ENCODE assay signal across 20 mouse cellular contexts in genomic region chr10:108202126-108202525, GRCm38 (mm10). TPM values are rescaled to one million over a fixed set of nuclear protein-coding genes. Genes with fewer than 3 reads are reported as not detected.
DNase-seq lines count a peak whose midpoint lies in the region; ATAC-seq and TF ChIP-seq lines count a peak whose summit lies in the region.
"Had no signal": no experiment of that assay in that cellular context is flagged by ENCODE, and none has a peak within 500 bp of the region (broad histone marks: within the 10 kb centered on the region; RNA-seq: fewer than 3 reads in every experiment).

No protein-coding gene starts in this region.

- peak; percentile 9 for DNase-seq in forebrain, embryonic 14.5 days (ENCODE audit: low spot score)
- DNase-seq in forebrain, embryonic 10.5 days (ENCODE audit: extremely low spot score, low spot score), result no peak
- DNase-seq in hindbrain, postnatal 0 days (ENCODE audit: low spot score), result no peak
- DNase-seq in midbrain, embryonic 14.5 days, result no peak
- DNase-seq: adrenal gland, postnatal 25 days; cerebellum, adult 18-20 months; cerebellum, adult 9-11 months; cerebellum, postnatal 36 days; gastrocnemius, adult 2 months; gastrocnemius, postnatal 25 days; heart, postnatal 36 days; kidney, adult 11 months had no signal

- H3K4me2 ChIP-seq in forebrain, embryonic 14.5 days (ENCODE audit: low read length), result no peak overlapping the region
- H3K4me2 ChIP-seq in hindbrain, embryonic 15.5 days, result no peak overlapping the region
- H3K4me2 ChIP-seq in hindbrain, postnatal 0 days (ENCODE audit: low read depth, low read length), result no peak overlapping the region
- no peak overlapping the region for H3K4me2 ChIP-seq in midbrain, embryonic 15.5 days
- H3K4me2 ChIP-seq in midbrain, embryonic 14.5 days (ENCODE audit: low read length), result no peak overlapping the region
- H3K4me2 ChIP-seq: heart, embryonic 13.5 days; hindbrain, embryonic 13.5 days had no signal

- H3K9ac ChIP-seq in forebrain, embryonic 14.5 days (ENCODE audit: low read length), result no peak overlapping the region
- H3K9ac ChIP-seq in hindbrain, embryonic 15.5 days, result no peak overlapping the region
- H3K9ac ChIP-seq in hindbrain, postnatal 0 days (replicated peaks; ENCODE audit: low read length), result no peak overlapping the region
- H3K9ac ChIP-seq in midbrain, embryonic 15.5 days, result no peak overlapping the region
- H3K9ac ChIP-seq in midbrain, embryonic 14.5 days (replicated peaks; ENCODE audit: low read length), result no peak overlapping the region
- H3K9ac ChIP-seq: heart, embryonic 13.5 days; hindbrain, embryonic 13.5 days had no signal

- no peak for ATAC-seq in forebrain, embryonic 14.5 days
- peak; percentile 65; the same call in 1 of the 2 replicates for ATAC-seq in hindbrain, embryonic 15.5 days (ENCODE audit: low FRiP score, low read depth)
- ATAC-seq in hindbrain, postnatal 0 days, result no peak
- 0 out of 2 replicates have a peak, but pooled peaks have one; percentile 31 for ATAC-seq in midbrain, embryonic 15.5 days (replicated peaks)
- no peak for ATAC-seq in midbrain, embryonic 14.5 days (ENCODE audit: low FRiP score, low TSS enrichment)
- ATAC-seq: Patski had no signal

- WGBS in forebrain, embryonic 14.5 days, result 70% methylated on average over 4 of the region's 4 CpGs
- WGBS in forebrain, embryonic 10.5 days, result 89% methylated on average over 4 of the region's 4 CpGs
- 82% methylated on average over 4 of the region's 4 CpGs for WGBS in hindbrain, embryonic 15.5 days
- WGBS in hindbrain, postnatal 0 days, result 83% methylated on average over 4 of the region's 4 CpGs
- WGBS in midbrain, embryonic 15.5 days, result 86% methylated on average over 4 of the region's 4 CpGs
- WGBS in midbrain, embryonic 14.5 days, result 92% methylated on average over 4 of the region's 4 CpGs

- no peak for TF ChIP-seq CTCF in hindbrain, postnatal 0 days (IDR thresholded peaks at IDR 0.05; ENCODE audit: low read depth)

- H3K4me1 ChIP-seq in forebrain, embryonic 14.5 days (ENCODE audit: control insufficient read depth, insufficient read depth, low read length), result no peaks in the 10 kb centered on the region
- H3K4me1 ChIP-seq in forebrain, embryonic 10.5 days, result peaks cover 5% of the 10 kb centered on the region; the same call in 1 of the 2 replicates
- no peaks in the 10 kb centered on the region for H3K4me1 ChIP-seq in hindbrain, embryonic 15.5 days (replicated peaks)
- no peaks in the 10 kb centered on the region for H3K4me1 ChIP-seq in hindbrain, postnatal 0 days (ENCODE audit: insufficient read depth, low read length)
- H3K4me1 ChIP-seq in midbrain, embryonic 15.5 days, result 0 out of 2 replicates have a peak, but pooled peaks cover 2% of the 10 kb centered on the region
- no peaks in the 10 kb centered on the region for H3K4me1 ChIP-seq in midbrain, embryonic 14.5 days (ENCODE audit: control insufficient read depth, insufficient read depth, low read length)
- H3K4me1 ChIP-seq: embryonic facial prominence, embryonic 10.5 days had no signal

- H3K4me3 ChIP-seq in forebrain, embryonic 14.5 days (ENCODE audit: low read depth, low read length), result no peak overlapping the region
- H3K4me3 ChIP-seq in forebrain, embryonic 10.5 days, result no peak overlapping the region
- H3K4me3 ChIP-seq in hindbrain, embryonic 15.5 days, result no peak overlapping the region
- H3K4me3 ChIP-seq in hindbrain, postnatal 0 days (ENCODE audit: low read length), result no peak overlapping the region
- no peak overlapping the region for H3K4me3 ChIP-seq in midbrain, embryonic 15.5 days
- no peak overlapping the region for H3K4me3 ChIP-seq in midbrain, embryonic 14.5 days (replicated peaks; ENCODE audit: low read depth, low read length)
- H3K4me3 ChIP-seq: embryonic facial prominence, embryonic 10.5 days; erythroblast, embryonic 14.5 days; gastrocnemius, adult 2 months; heart, embryonic 13.5 days; hindbrain, embryonic 13.5 days had no signal

- no peaks in the 10 kb centered on the region for H3K9me3 ChIP-seq in forebrain, embryonic 14.5 days (replicated peaks; ENCODE audit: control insufficient read depth, low read length)
- H3K9me3 ChIP-seq in forebrain, embryonic 10.5 days, result no peaks in the 10 kb centered on the region
- no peaks in the 10 kb centered on the region for H3K9me3 ChIP-seq in hindbrain, embryonic 15.5 days
- no peaks in the 10 kb centered on the region for H3K9me3 ChIP-seq in hindbrain, postnatal 0 days (ENCODE audit: low read length)
- no peaks in the 10 kb centered on the region for H3K9me3 ChIP-seq in midbrain, embryonic 15.5 days
- no peaks in the 10 kb centered on the region for H3K9me3 ChIP-seq in midbrain, embryonic 14.5 days (ENCODE audit: control insufficient read depth, low read length)
- H3K9me3 ChIP-seq: embryonic facial prominence, embryonic 10.5 days; heart, embryonic 13.5 days; hindbrain, embryonic 13.5 days had no signal

- H3K36me3 ChIP-seq in forebrain, embryonic 14.5 days (ENCODE audit: control insufficient read depth, insufficient read depth, low read length), result 0 out of 2 replicates have a peak, but pooled peaks cover 4% of the 10 kb centered on the region
- peaks cover 49% of the 10 kb centered on the region for H3K36me3 ChIP-seq in forebrain, embryonic 10.5 days (replicated peaks)
- H3K36me3 ChIP-seq in hindbrain, embryonic 15.5 days, result 0 out of 2 replicates have a peak, but pooled peaks cover 6% of the 10 kb centered on the region
- H3K36me3 ChIP-seq in hindbrain, postnatal 0 days (ENCODE audit: insufficient read depth, low read length), result no peaks in the 10 kb centered on the region
- H3K36me3 ChIP-seq in midbrain, embryonic 15.5 days (replicated peaks), result no peaks in the 10 kb centered on the region
- H3K36me3 ChIP-seq in midbrain, embryonic 14.5 days (ENCODE audit: control insufficient read depth, insufficient read depth, low read length), result peaks cover 9% of the 10 kb centered on the region; the same call in 1 of the 2 replicates

- H3K27ac ChIP-seq in forebrain, embryonic 14.5 days (ENCODE audit: low read depth, low read length), result 0 out of 2 replicates have a peak overlapping the region, but pooled peaks have one; percentile 9
- no peak overlapping the region for H3K27ac ChIP-seq in forebrain, embryonic 10.5 days
- no peak overlapping the region for H3K27ac ChIP-seq in hindbrain, embryonic 15.5 days (replicated peaks)
- H3K27ac ChIP-seq in hindbrain, postnatal 0 days, result no peak overlapping the region
- no peak overlapping the region for H3K27ac ChIP-seq in midbrain, embryonic 15.5 days
- no peak overlapping the region for H3K27ac ChIP-seq in midbrain, embryonic 14.5 days (replicated peaks; ENCODE audit: low read depth, low read length)
- H3K27ac ChIP-seq: embryonic facial prominence, embryonic 10.5 days; gastrocnemius, adult 2 months; heart, embryonic 13.5 days; hindbrain, embryonic 13.5 days had no signal

- H3K27me3 ChIP-seq in forebrain, embryonic 14.5 days (replicated peaks; ENCODE audit: control insufficient read depth, insufficient read depth, low read length), result no peaks in the 10 kb centered on the region
- no peaks in the 10 kb centered on the region for H3K27me3 ChIP-seq in forebrain, embryonic 10.5 days (ENCODE audit: poor library complexity, severe bottlenecking)
- H3K27me3 ChIP-seq in hindbrain, embryonic 15.5 days, result no peaks in the 10 kb centered on the region
- H3K27me3 ChIP-seq in hindbrain, postnatal 0 days (ENCODE audit: insufficient read depth, low read length), result no peaks in the 10 kb centered on the region
- no peaks in the 10 kb centered on the region for H3K27me3 ChIP-seq in midbrain, embryonic 15.5 days (replicated peaks)
- H3K27me3 ChIP-seq in midbrain, embryonic 14.5 days (ENCODE audit: control insufficient read depth, insufficient read depth, low read length), result no peaks in the 10 kb centered on the region
- H3K27me3 ChIP-seq: CH12.LX; heart, embryonic 13.5 days; hindbrain, embryonic 13.5 days; Patski had no signal

RNA-seq across cellular contexts. Expression of gene Ppp1r12a, which starts 40.1 kb away (rescaled TPM):
- 64.9 and 71.5 TPM in 2 replicates for polyA plus RNA-seq in forebrain, embryonic 14.5 days (2014; fragmentation: Nextera tagmentation; extraction: Ambion mirVana)
- polyA plus RNA-seq in forebrain, embryonic 10.5 days (2016; fragmentation: Nextera tagmentation; extraction: Ambion mirVana), result 67.5 and 68.0 TPM in 2 replicates
- polyA plus RNA-seq in hindbrain, embryonic 15.5 days (2015; fragmentation: Nextera tagmentation; extraction: Ambion mirVana), result 71.0 and 72.3 TPM in 2 replicates
- total RNA-seq in hindbrain, postnatal 0 days (2014; rRNA removed), result 52.3 and 52.7 TPM in 2 replicates
- polyA plus RNA-seq in hindbrain, postnatal 0 days (2015; fragmentation: Nextera tagmentation; extraction: Ambion mirVana), result 52.0 and 61.8 TPM in 2 replicates
- 76.0 and 78.5 TPM in 2 replicates for polyA plus RNA-seq in midbrain, embryonic 15.5 days (2015; fragmentation: Nextera tagmentation; extraction: Ambion mirVana)
- 73.4 and 76.2 TPM in 2 replicates for polyA plus RNA-seq in midbrain, embryonic 14.5 days (2014; fragmentation: Nextera tagmentation; extraction: Ambion mirVana)

Comparison
In these comparisons a context has a peak if more than half of its experiments do, and no peak if none do; other contexts are left out.
1. ATAC-seq: peak in hindbrain, embryonic 15.5 days (single experiment) and midbrain, embryonic 15.5 days (single experiment); none in forebrain, embryonic 14.5 days (single experiment), hindbrain, postnatal 0 days (single experiment) and midbrain, embryonic 14.5 days (single experiment).